Mouse (Mus musculus): Measurements from ENCODE around the gene Slit3. TPM values are rescaled to one million over a fixed set of nuclear protein-coding genes. Genes with fewer than 3 reads are reported as not detected.

Slit3 gene
- polyA plus RNA-seq, 1 experiment from 2014 or later = 2.3 TPM

GRCm38 (mm10) chr11:35496874-35497273, 375.9 kb downstream of the Slit3 start:
- Histone ChIP-seq H3K27me3 (replicated peaks; ENCODE audit: control insufficient read depth, insufficient read depth, low read length) (peaks cover 12% of the 10 kb centered on the region; the same call in 1 of the 2 replicates), H3K9ac (ENCODE audit: low read length) (no peak overlapping the region), H3K36me3 (ENCODE audit: control insufficient read depth, insufficient read depth, low read length) (no peaks in the 10 kb centered on the region), H3K27ac (ENCODE audit: low read depth, low read length) (no peak overlapping the region), H3K9me3 (replicated peaks; ENCODE audit: control insufficient read depth, low read length) (no peaks in the 10 kb centered on the region), H3K4me2 (ENCODE audit: low read length) (no peak overlapping the region), H3K4me3 (ENCODE audit: low read depth, low read length) (no peak overlapping the region), H3K4me1 (ENCODE audit: control insufficient read depth, insufficient read depth, low read length) (peaks cover 3% of the 10 kb centered on the region; the same call in 1 of the 2 replicates)
- no peak for ATAC-seq
- 42% methylated on average over 10 of the region's 10 CpGs for WGBS
- DNase-seq (ENCODE audit: low spot score) = no peak

- H3K27ac ChIP-seq (ENCODE audit: low read depth, low read length) = no peak overlapping the region
- no peak for ATAC-seq
- no peak overlapping the region for H3K9ac ChIP-seq (ENCODE audit: low read length)
- 14% methylated on average over 8 of the region's 8 CpGs for WGBS
- H3K36me3 ChIP-seq (ENCODE audit: control insufficient read depth, insufficient read depth, low read length) = no peaks in the 10 kb centered on the region
- H3K27me3 ChIP-seq (replicated peaks; ENCODE audit: control insufficient read depth, insufficient read depth, low read length) = peaks cover 12% of the 10 kb centered on the region; the same call in 1 of the 2 replicates
- H3K4me1 ChIP-seq (ENCODE audit: control insufficient read depth, insufficient read depth, low read length) = peaks cover 3% of the 10 kb centered on the region; the same call in 1 of the 2 replicates
- DNase-seq (ENCODE audit: low spot score) = no peak
- no peaks in the 10 kb centered on the region for H3K9me3 ChIP-seq (replicated peaks; ENCODE audit: control insufficient read depth, low read length)
- no peak overlapping the region for H3K4me2 ChIP-seq (ENCODE audit: low read length)
- no peak overlapping the region for H3K4me3 ChIP-seq (ENCODE audit: low read depth, low read length)
Observed at GRCm38 (mm10) chr11:35497961-35498360, 376.9 kb downstream of the Slit3 start.

GRCm38 (mm10) chr11:35502128-35502527, 381.1 kb downstream of the Slit3 start:
- no peak overlapping the region for H3K4me2 ChIP-seq (ENCODE audit: low read length)
- no peaks in the 10 kb centered on the region for H3K9me3 ChIP-seq (replicated peaks; ENCODE audit: control insufficient read depth, low read length)
- no peak overlapping the region for H3K27ac ChIP-seq (ENCODE audit: low read depth, low read length)
- peaks cover 6% of the 10 kb centered on the region; the same call in 1 of the 2 replicates for H3K27me3 ChIP-seq (replicated peaks; ENCODE audit: control insufficient read depth, insufficient read depth, low read length)
- 5% methylated on average over 3 of the region's 3 CpGs for WGBS
- H3K9ac ChIP-seq (ENCODE audit: low read length) = no peak overlapping the region
- H3K4me3 ChIP-seq (ENCODE audit: low read depth, low read length) = no peak overlapping the region
- no peaks in the 10 kb centered on the region for H3K36me3 ChIP-seq (ENCODE audit: control insufficient read depth, insufficient read depth, low read length)
- DNase-seq (ENCODE audit: low spot score) = no peak
- ATAC-seq = no peak
- H3K4me1 ChIP-seq (ENCODE audit: control insufficient read depth, insufficient read depth, low read length) = peaks cover 5% of the 10 kb centered on the region; the same call in 1 of the 2 replicates

GRCm38 (mm10) chr11:35504051-35504450, 383.0 kb downstream of the Slit3 start:
- Histone ChIP-seq H3K9me3 (replicated peaks; ENCODE audit: control insufficient read depth, low read length) (no peaks in the 10 kb centered on the region), H3K4me3 (ENCODE audit: low read depth, low read length) (no peak overlapping the region), H3K27me3 (replicated peaks; ENCODE audit: control insufficient read depth, insufficient read depth, low read length) (0 out of 2 replicates have a peak, but pooled peaks cover 6% of the 10 kb centered on the region), H3K27ac (ENCODE audit: low read depth, low read length) (no peak overlapping the region), H3K36me3 (ENCODE audit: control insufficient read depth, insufficient read depth, low read length) (no peaks in the 10 kb centered on the region), H3K4me1 (ENCODE audit: control insufficient read depth, insufficient read depth, low read length) (peaks cover 13% of the 10 kb centered on the region; the same call in 1 of the 2 replicates), H3K4me2 (ENCODE audit: low read length) (no peak overlapping the region), H3K9ac (ENCODE audit: low read length) (no peak overlapping the region)
- 4% methylated on average over 5 of the region's 5 CpGs for WGBS
- DNase-seq (ENCODE audit: low spot score) (no peak), ATAC-seq (no peak)

GRCm38 (mm10) chr11:35504916-35505315, 383.9 kb downstream of the Slit3 start:
- ATAC-seq (no peak), DNase-seq (ENCODE audit: low spot score) (no peak)
- no peak overlapping the region for H3K4me2 ChIP-seq (ENCODE audit: low read length)
- no peaks in the 10 kb centered on the region for H3K9me3 ChIP-seq (replicated peaks; ENCODE audit: control insufficient read depth, low read length)
- WGBS = 44% methylated on average over 8 of the region's 8 CpGs
- no peak overlapping the region for H3K27ac ChIP-seq (ENCODE audit: low read depth, low read length)
- no peak overlapping the region for H3K4me3 ChIP-seq (ENCODE audit: low read depth, low read length)
- H3K27me3 ChIP-seq (replicated peaks; ENCODE audit: control insufficient read depth, insufficient read depth, low read length) = 0 out of 2 replicates have a peak, but pooled peaks cover 6% of the 10 kb centered on the region
- H3K36me3 ChIP-seq (ENCODE audit: control insufficient read depth, insufficient read depth, low read length) = no peaks in the 10 kb centered on the region
- H3K9ac ChIP-seq (ENCODE audit: low read length) = no peak overlapping the region
- H3K4me1 ChIP-seq (ENCODE audit: control insufficient read depth, insufficient read depth, low read length) = peaks cover 13% of the 10 kb centered on the region; the same call in 1 of the 2 replicates

- Histone ChIP-seq H3K27me3 (replicated peaks; ENCODE audit: control insufficient read depth, insufficient read depth, low read length) (0 out of 2 replicates have a peak, but pooled peaks cover 4% of the 10 kb centered on the region), H3K4me1 (ENCODE audit: control insufficient read depth, insufficient read depth, low read length) (peaks cover 13% of the 10 kb centered on the region; the same call in 1 of the 2 replicates), H3K9ac (ENCODE audit: low read length) (no peak overlapping the region), H3K27ac (ENCODE audit: low read depth, low read length) (no peak overlapping the region), H3K4me2 (ENCODE audit: low read length) (no peak overlapping the region), H3K4me3 (ENCODE audit: low read depth, low read length) (no peak overlapping the region), H3K36me3 (ENCODE audit: control insufficient read depth, insufficient read depth, low read length) (no peaks in the 10 kb centered on the region), H3K9me3 (replicated peaks; ENCODE audit: control insufficient read depth, low read length) (no peaks in the 10 kb centered on the region)
- DNase-seq (ENCODE audit: low spot score) (no peak), ATAC-seq (no peak)
- WGBS = 74% methylated on average over 4 of the region's 4 CpGs
Observed at GRCm38 (mm10) chr11:35505316-35505715, 384.3 kb downstream of the Slit3 start.

GRCm38 (mm10) chr11:35505817-35506216, 384.8 kb downstream of the Slit3 start:
- H3K9ac ChIP-seq (ENCODE audit: low read length) = no peak overlapping the region
- peaks cover 13% of the 10 kb centered on the region; the same call in 1 of the 2 replicates for H3K4me1 ChIP-seq (ENCODE audit: control insufficient read depth, insufficient read depth, low read length)
- H3K36me3 ChIP-seq (ENCODE audit: control insufficient read depth, insufficient read depth, low read length) = no peaks in the 10 kb centered on the region
- H3K9me3 ChIP-seq (replicated peaks; ENCODE audit: control insufficient read depth, low read length) = no peaks in the 10 kb centered on the region
- DNase-seq (ENCODE audit: low spot score) (no peak), ATAC-seq (no peak)
- WGBS = 30% methylated on average over 9 of the region's 9 CpGs
- no peak overlapping the region for H3K4me3 ChIP-seq (ENCODE audit: low read depth, low read length)
- H3K27ac ChIP-seq (ENCODE audit: low read depth, low read length) = no peak overlapping the region
- 0 out of 2 replicates have a peak, but pooled peaks cover 2% of the 10 kb centered on the region for H3K27me3 ChIP-seq (replicated peaks; ENCODE audit: control insufficient read depth, insufficient read depth, low read length)
- no peak overlapping the region for H3K4me2 ChIP-seq (ENCODE audit: low read length)

GRCm38 (mm10) chr11:35507781-35508390, 386.9 kb downstream of the Slit3 start:
- Histone ChIP-seq H3K27ac (ENCODE audit: low read depth, low read length) (no peak overlapping the region), H3K27me3 (replicated peaks; ENCODE audit: control insufficient read depth, insufficient read depth, low read length) (0 out of 2 replicates have a peak, but pooled peaks cover 2% of the 10 kb centered on the region), H3K9ac (ENCODE audit: low read length) (no peak overlapping the region), H3K9me3 (replicated peaks; ENCODE audit: control insufficient read depth, low read length) (no peaks in the 10 kb centered on the region), H3K4me1 (ENCODE audit: control insufficient read depth, insufficient read depth, low read length) (peaks cover 16% of the 10 kb centered on the region), H3K4me3 (ENCODE audit: low read depth, low read length) (no peak overlapping the region), H3K36me3 (ENCODE audit: control insufficient read depth, insufficient read depth, low read length) (no peaks in the 10 kb centered on the region), H3K4me2 (ENCODE audit: low read length) (no peak overlapping the region)
- WGBS = 27% methylated on average over 9 of the region's 9 CpGs
- ATAC-seq = peak; percentile 29; the same call in 1 of the 2 replicates
- no peak for DNase-seq (ENCODE audit: low spot score)

GRCm38 (mm10) chr11:35512686-35513085, 391.7 kb downstream of the Slit3 start:
- 2% methylated on average over 4 of the region's 4 CpGs for whole genome bisulfite sequencing
- Histone ChIP-seq H3K9me3 (replicated peaks; ENCODE audit: control insufficient read depth, low read length) (no peaks in the 10 kb centered on the region), H3K4me3 (ENCODE audit: low read depth, low read length) (no peak overlapping the region), H3K36me3 (ENCODE audit: control insufficient read depth, insufficient read depth, low read length) (no peaks in the 10 kb centered on the region), H3K27ac (ENCODE audit: low read depth, low read length) (no peak overlapping the region), H3K4me2 (ENCODE audit: low read length) (peak overlapping the region; percentile 2; the same call in 1 of the 2 replicates), H3K4me1 (ENCODE audit: control insufficient read depth, insufficient read depth, low read length) (peaks cover 17% of the 10 kb centered on the region), H3K27me3 (replicated peaks; ENCODE audit: control insufficient read depth, insufficient read depth, low read length) (no peaks in the 10 kb centered on the region), H3K9ac (ENCODE audit: low read length) (no peak overlapping the region)
- DNase-seq (ENCODE audit: low spot score) = peak; percentile 63
- ATAC-seq = peak; percentile 66
